Mouse (Mus musculus) G1E (cell line): Measurements from ENCODE around the gene Nbl1.

Source experiments
- CTCF ChIP-seq: IDR thresholded peaks from 2 replicates; pipeline ENCODE4 v1.5.1; 2012; ENCODE audit warnings: low read depth, low read length, inconsistent platforms, mixed read lengths
- GATA1 ChIP-seq: IDR thresholded peaks from 2 replicates; pipeline ENCODE4 v1.6.1; 2012; ENCODE audit warnings: borderline replicate concordance, low read length, inconsistent platforms, mixed read lengths

- no peak for TF ChIP-seq CTCF
- TF ChIP-seq GATA1: no peak
Observed at GRCm38 (mm10) chr4:139133109-139133508, 40.3 kb upstream of the Nbl1 start.
